Mouse (Mus musculus) CH12.LX (cell line): ENCODE data around the gene Cxcr5. TPM values are rescaled to one million over a fixed set of nuclear protein-coding genes. Genes with fewer than 3 reads are reported as not detected.

Source experiments
- DNase-seq: peaks from one replicate; pipeline ENCODE4 v3.0.0-alpha.2; 2013; ENCODE audit errors: extremely low read depth
- H3K27ac ChIP-seq: 2 replicates; pipeline ENCODE4 v1.5.1; 2012; ENCODE audit warnings: low read depth, mild to moderate bottlenecking, control low read depth, moderate library complexity; ENCODE audit not compliant: insufficient read depth
- H3K27me3 ChIP-seq: replicated peaks from 2 replicates; pipeline ENCODE3; 2012; ENCODE audit warnings: inconsistent platforms
- H3K36me3 ChIP-seq, 2 experiments: replicated peaks in 1 of 2; 2 replicates each; pipeline versions ENCODE3 to v1.6.1; 2012; ENCODE audit warnings: inconsistent platforms in 1 of 2, low read length in 1 of 2, mild to moderate bottlenecking in 1 of 2, mixed read lengths in 1 of 2, moderate library complexity in 1 of 2; ENCODE audit not compliant: control insufficient read depth in 1 of 2, insufficient read depth in 1 of 2
- H3K4me1 ChIP-seq, 2 experiments: 2 replicates each; pipeline ENCODE4 v1.6.1; 2012; ENCODE audit warnings: inconsistent platforms in 1 of 2, moderate library complexity in 1 of 2; ENCODE audit not compliant: insufficient read depth in 2 of 2, control insufficient read depth in 1 of 2
- H3K4me2 ChIP-seq: 2 replicates; pipeline ENCODE4 v1.6.1; 2012; ENCODE audit warnings: low read depth, mild to moderate bottlenecking, control low read depth; ENCODE audit not compliant: poor library complexity, insufficient read depth, severe bottlenecking
- H3K4me3 ChIP-seq, 3 experiments: fragments of 150-350 bp in 1 of 3; sonication (generic) in 1 of 3; replicated peaks in 1 of 3; 2 replicates each; pipeline versions ENCODE3 to v1.5.1; 2011 to 2012; ENCODE audit warnings: low read depth in 2 of 3, low read length in 2 of 3, mild to moderate bottlenecking in 2 of 3, moderate library complexity in 2 of 3, control low read depth in 1 of 3, improper control_type of control experiment in 1 of 3, inconsistent platforms in 1 of 3, mixed read lengths in 1 of 3; ENCODE audit not compliant: poor library complexity in 1 of 3
- H3K79me2 ChIP-seq: replicated peaks from 2 replicates; pipeline ENCODE4 v1.6.1; 2012; ENCODE audit warnings: mild to moderate bottlenecking, moderate library complexity; ENCODE audit not compliant: control insufficient read depth, poor library complexity, insufficient read depth, severe bottlenecking; ENCODE audit errors: extremely low read depth
- H3K9ac ChIP-seq: 2 replicates; pipeline ENCODE4 v1.6.1; 2012; ENCODE audit warnings: low read depth, mild to moderate bottlenecking, control low read depth, moderate library complexity; ENCODE audit not compliant: insufficient read depth
- H3K9me3 ChIP-seq: replicated peaks from 2 replicates; pipeline ENCODE3; 2012; ENCODE audit warnings: low read length, inconsistent platforms, mixed read lengths
- CHD1 ChIP-seq: IDR thresholded peaks from 2 replicates; pipeline ENCODE4 v1.6.1; 2012; ENCODE audit warnings: low read depth, low read length, improper control_type of control experiment, inconsistent platforms
- CTCF ChIP-seq, 2 experiments: IDR thresholded peaks in 1 of 2; conservative IDR thresholded peaks in 1 of 2; 2 replicates each; pipeline ENCODE4 v1.5.1; 2011 to 2012; ENCODE audit warnings: low read depth in 2 of 2, low read length in 2 of 2, improper control_type of control experiment in 1 of 2, inconsistent platforms in 1 of 2, mild to moderate bottlenecking in 1 of 2, moderate library complexity in 1 of 2
- E2F4 ChIP-seq: IDR thresholded peaks from 2 replicates; pipeline ENCODE4 v1.6.1; 2011; ENCODE audit warnings: low read depth, low read length, improper control_type of control experiment; ENCODE audit not compliant: insufficient replicate concordance
- ELF1 ChIP-seq: IDR thresholded peaks from 2 replicates; pipeline ENCODE4 v1.6.1; 2014; ENCODE audit warnings: low read depth, mild to moderate bottlenecking, inconsistent platforms, low read length, improper control_type of control experiment
- EP300 ChIP-seq: IDR thresholded peaks from 2 replicates; pipeline ENCODE4 v1.6.1; 2011; ENCODE audit warnings: low read length, improper control_type of control experiment
- GABPA ChIP-seq: IDR thresholded peaks from 2 replicates; pipeline ENCODE4 v1.6.1; 2012; ENCODE audit warnings: low read depth, low read length, improper control_type of control experiment, inconsistent platforms; ENCODE audit not compliant: insufficient replicate concordance
- JUN ChIP-seq: IDR thresholded peaks from 2 replicates; pipeline ENCODE4 v1.6.1; 2011; ENCODE audit warnings: low read depth, mild to moderate bottlenecking, low read length, improper control_type of control experiment, moderate library complexity; ENCODE audit not compliant: insufficient read depth
- MAFK ChIP-seq: IDR thresholded peaks from 2 replicates; pipeline ENCODE4 v1.6.1; 2011; ENCODE audit warnings: low read length, improper control_type of control experiment; ENCODE audit not compliant: insufficient replicate concordance
- MAX ChIP-seq: IDR thresholded peaks from 2 replicates; pipeline ENCODE4 v1.6.1; 2011; ENCODE audit warnings: low read length, improper control_type of control experiment
- MEF2A ChIP-seq: IDR thresholded peaks from 2 replicates; pipeline ENCODE4 v1.6.1; 2014; ENCODE audit warnings: low read depth, mild to moderate bottlenecking, inconsistent platforms, low read length, improper control_type of control experiment, borderline replicate concordance
- MXI1 ChIP-seq: IDR thresholded peaks from 2 replicates; pipeline ENCODE4 v1.6.1; 2011; ENCODE audit warnings: mild to moderate bottlenecking, low read depth, low read length, improper control_type of control experiment
- MYC ChIP-seq: IDR thresholded peaks from 2 replicates; pipeline ENCODE4 v1.6.1; 2011; ENCODE audit warnings: low read depth, mild to moderate bottlenecking, improper control_type of control experiment, low read length
- NRF1 ChIP-seq: IDR thresholded peaks from 2 replicates; pipeline ENCODE4 v1.6.1; 2014; ENCODE audit warnings: low read depth, mild to moderate bottlenecking, inconsistent platforms, low read length, improper control_type of control experiment, moderate library complexity
- POLR2A ChIP-seq: IDR thresholded peaks from 2 replicates; pipeline ENCODE4 v1.6.1; 2011; ENCODE audit warnings: low read depth, mild to moderate bottlenecking, improper control_type of control experiment, low read length
- RAD21 ChIP-seq: IDR thresholded peaks from 2 replicates; pipeline ENCODE4 v1.6.1; 2011; ENCODE audit warnings: low read depth, mild to moderate bottlenecking, low read length, improper control_type of control experiment, moderate library complexity
- RCOR1 ChIP-seq: conservative IDR thresholded peaks from 2 replicates; pipeline ENCODE4 v1.6.1; 2012; ENCODE audit warnings: low read depth, mild to moderate bottlenecking, inconsistent platforms, low read length, improper control_type of control experiment
- SIN3A ChIP-seq: IDR thresholded peaks from 2 replicates; pipeline ENCODE4 v1.6.1; 2012; ENCODE audit warnings: low read length, improper control_type of control experiment, inconsistent platforms
- SMC3 ChIP-seq: IDR thresholded peaks from 2 replicates; pipeline ENCODE4 v1.6.1; 2011; ENCODE audit warnings: low read depth, low read length, improper control_type of control experiment
- TBP ChIP-seq: conservative IDR thresholded peaks from 2 replicates; pipeline ENCODE4 v1.6.1; 2011; ENCODE audit warnings: low read depth, low read length, improper control_type of control experiment
- TCF12 ChIP-seq: IDR thresholded peaks from 2 replicates; pipeline ENCODE4 v1.6.1; 2014; ENCODE audit warnings: low read depth, mild to moderate bottlenecking, inconsistent platforms, low read length, improper control_type of control experiment
- USF2 ChIP-seq: conservative IDR thresholded peaks from 2 replicates; pipeline ENCODE4 v1.6.1; 2011; ENCODE audit warnings: low read depth, low read length, improper control_type of control experiment
- ZMIZ1 ChIP-seq: IDR thresholded peaks from 2 replicates; pipeline ENCODE4 v1.6.1; 2012; ENCODE audit warnings: low read depth, mild to moderate bottlenecking, inconsistent platforms, low read length, improper control_type of control experiment
- ZNF384 ChIP-seq: IDR thresholded peaks from 2 replicates; pipeline ENCODE4 v1.6.1; 2012; ENCODE audit warnings: low read depth, low read length, improper control_type of control experiment, inconsistent platforms
- dilution Hi-C: fragments of 300-500 bp; cut with MboI; formaldehyde crosslinking; loops from 2 replicates; pipeline ENCODE4 v1.14.3; 2020; ENCODE audit warnings: low sequenced_read_pairs; ENCODE audit not compliant: extremely low pct_unique_long_range_greater_than_20kb, extremely low pct_ligation_motif_present
- in situ Hi-C: fragments of 300-500 bp; cut with MboI; formaldehyde crosslinking; loops from 3 replicates; pipeline ENCODE4 v1.14.3; 2019; ENCODE audit warnings: low sequenced_read_pairs, low pct_ligation_motif_present, low pct_unique_long_range_greater_than_20kb, mixed read lengths
- polyA plus RNA-seq: library from polyadenylated mRNA; unstranded; fragments of >175 nt; gene quantifications from 2 replicates; pipeline ENCODE4 v1.2.1, GENCODE M21; 2012; ENCODE audit warnings: low read depth; ENCODE audit not compliant: insufficient read length
- total RNA-seq, 2 experiments: library from RNA; depleted of rRNA; stranded (reverse); fragments of 300-350 nt in 1 of 2; fragments of >200 nt in 1 of 2; gene quantifications; 2 replicates each; pipeline ENCODE4 v1.2.3; 2012 to 2014

Cxcr5 gene
- total and polyA plus RNA-seq, 3 experiments, result 30.2 to 93.4 (median 70.5) TPM

- no peaks in the 10 kb centered on the region for H3K36me3 ChIP-seq
- dilution Hi-C loops, result no loop called here
- no peak for TF ChIP-seq E2F4
- TF ChIP-seq RAD21, result no peak
- TF ChIP-seq MXI1, result no peak
- TF ChIP-seq TBP, result no peak
- no peak for TF ChIP-seq NRF1
- no peak for TF ChIP-seq MYC
- no peak for TF ChIP-seq MEF2A
- TF ChIP-seq SMC3, result no peak
- TF ChIP-seq POLR2A, result no peak
- no peak for TF ChIP-seq ELF1
- no peak for TF ChIP-seq GABPA
- TF ChIP-seq JUN, result no peak
- TF ChIP-seq, all 38 proteins: peak for 0
- Histone ChIP-seq H3K4me3 (no peak overlapping the region), H3K27me3 (no peaks in the 10 kb centered on the region), H3K27ac (no peak overlapping the region), H3K9me3 (peaks cover 2% of the 10 kb centered on the region), H3K4me1 (peaks cover 10 to 52% of the 10 kb centered on the region in 2 experiments), H3K79me2 (peaks cover 3% of the 10 kb centered on the region; the same call in 1 of the 2 replicates), H3K4me2 (no peak overlapping the region), H3K9ac (no peak overlapping the region)
- in situ Hi-C loops, result no loop called here
- DNase-seq, result no peak
Observed at GRCm38 (mm10) chr9:44597742-44598141, 36.1 kb upstream of the Cxcr5 start.

GRCm38 (mm10) chr9:44595537-44595930 lies 33.9 kb upstream of the Cxcr5 start:
- Histone ChIP-seq H3K27me3 (no peaks in the 10 kb centered on the region), H3K9me3 (peaks cover 6% of the 10 kb centered on the region), H3K36me3 (no peaks in the 10 kb centered on the region), H3K4me3 (no peak overlapping the region), H3K79me2 (no peaks in the 10 kb centered on the region), H3K9ac (no peak overlapping the region), H3K4me1 (peaks cover 7 to 34% of the 10 kb centered on the region in 2 experiments), H3K4me2 (no peak overlapping the region), H3K27ac (no peak overlapping the region)
- TF ChIP-seq E2F4 (no peak), CHD1 (no peak), CTCF (conservative IDR thresholded peaks at IDR 0.05 in 1 of 2, IDR thresholded peaks at IDR 0.05 in 1 of 2; ENCODE audit: low read depth in 2 of 2, low read length in 2 of 2) (no peak), MEF2A (no peak), EP300 (no peak), MAX (no peak), TCF12 (no peak), USF2 (no peak), ZMIZ1 (no peak), MAFK (no peak), MXI1 (no peak), MYC (no peak), RAD21 (no peak), ZNF384 (no peak), TBP (no peak), JUN (no peak), SIN3A (no peak), RCOR1 (no peak)
- dilution Hi-C loops (no loop called here), in situ Hi-C loops (no loop called here)
- no peak for DNase-seq
